Mouse (Mus musculus): ENCODE data around the gene Olfr522. TPM values are rescaled to one million over a fixed set of nuclear protein-coding genes. Genes with fewer than 3 reads are reported as not detected.

Olfr522 gene
- 0.13 TPM for polyA plus RNA-seq (2017; shearing (Covaris generic))

GRCm38 (mm10) chr7:140164664-140165063 lies at the start of gene Olfr522:
Gene Olfr522, minus strand, starts transcription at chr7:140164764.

GRCm38 (mm10) chr7:140205864-140206263 lies 41.3 kb upstream of the Olfr522 start, which contains the start of gene Olfr524:
Gene Olfr524, minus strand, starts transcription at chr7:140205964.

GRCm38 (mm10) chr7:140172936-140173335 lies 8.4 kb upstream of the Olfr522 start, which contains the start of gene Olfr523:
Gene Olfr523, plus strand, starts transcription at chr7:140173217.

GRCm38 (mm10) chr7:140154218-140154927 lies 10.2 kb downstream of the Olfr522 start, which contains the start of gene Sprn:
Gene Sprn, minus strand, starts transcription at chr7:140154877.

GRCm38 (mm10) chr7:140137135-140138020 lies 27.2 kb downstream of the Olfr522 start, which contains the start of gene Mtg1:
Gene Mtg1, plus strand, starts transcription at chr7:140137564.

GRCm38 (mm10) chr7:140116329-140117054 lies 48.1 kb downstream of the Olfr522 start, which contains the start of gene Echs1:
Gene Echs1, minus strand, starts transcription at chr7:140116476.

GRCm38 (mm10) chr7:140115583-140116328 lies 48.8 kb downstream of the Olfr522 start, which contains the start of gene Paox:
Gene Paox, plus strand, starts transcription at chr7:140115799.

Other genes starting within 250 kb of the Olfr522 start
- gene Utf1, start 221.0 kb downstream of the Olfr522 start, polyA plus RNA-seq (2017; shearing (Covaris generic)), result 21.0 TPM
- 1.9 TPM for gene 6430531B16Rik, start 186.0 kb downstream of the Olfr522 start, polyA plus RNA-seq (2017; shearing (Covaris generic))
- 22.3 TPM for gene Adam8, start 172.2 kb downstream of the Olfr522 start, polyA plus RNA-seq (2017; shearing (Covaris generic))
- gene Zfp511, start 128.4 kb downstream of the Olfr522 start, polyA plus RNA-seq (2017; shearing (Covaris generic)), result 62.9 TPM
- 34.1 TPM for gene Tubgcp2, start 128.1 kb downstream of the Olfr522 start, polyA plus RNA-seq (2017; shearing (Covaris generic))
- not detected for gene Msx3, start 115.7 kb downstream of the Olfr522 start, polyA plus RNA-seq (2017; shearing (Covaris generic))
- gene Caly, start 82.2 kb downstream of the Olfr522 start, polyA plus RNA-seq (2017; shearing (Covaris generic)), result not detected
- not detected for gene Prap1, start 71.4 kb downstream of the Olfr522 start, polyA plus RNA-seq (2017; shearing (Covaris generic))
- 6.1 TPM for gene Fuom, start 62.3 kb downstream of the Olfr522 start, polyA plus RNA-seq (2017; shearing (Covaris generic))
- 1.3 TPM for gene Paox, start 49.0 kb downstream of the Olfr522 start, polyA plus RNA-seq (2017; shearing (Covaris generic))
- 28.5 TPM for gene Echs1, start 48.3 kb downstream of the Olfr522 start, polyA plus RNA-seq (2017; shearing (Covaris generic))
- 23.1 TPM for gene Mtg1, start 27.2 kb downstream of the Olfr522 start, polyA plus RNA-seq (2017; shearing (Covaris generic))
- not detected for gene Sprn, start 9.9 kb downstream of the Olfr522 start, polyA plus RNA-seq (2017; shearing (Covaris generic))
- not detected for gene Olfr523, start 8.5 kb upstream of the Olfr522 start, polyA plus RNA-seq (2017; shearing (Covaris generic))
- gene Olfr524, start 41.2 kb upstream of the Olfr522 start, polyA plus RNA-seq (2017; shearing (Covaris generic)), result 1.0 TPM
- 2.2 TPM for gene Cd163l1, start 53.5 kb upstream of the Olfr522 start, polyA plus RNA-seq (2017; shearing (Covaris generic))
- gene 5830411N06Rik, start 82.5 kb upstream of the Olfr522 start, polyA plus RNA-seq (2017; shearing (Covaris generic)), result 18.7 TPM
- 0.32 TPM for gene Olfr525, start 156.1 kb upstream of the Olfr522 start, polyA plus RNA-seq (2017; shearing (Covaris generic))
- not detected for gene Olfr527, start 169.3 kb upstream of the Olfr522 start, polyA plus RNA-seq (2017; shearing (Covaris generic))
- gene Olfr60, start 196.9 kb upstream of the Olfr522 start, polyA plus RNA-seq (2017; shearing (Covaris generic)), result not detected
- 1.5 TPM for gene Olfr530, start 211.6 kb upstream of the Olfr522 start, polyA plus RNA-seq (2017; shearing (Covaris generic))
- not detected for gene Olfr531, start 238.2 kb upstream of the Olfr522 start, polyA plus RNA-seq (2017; shearing (Covaris generic))

All from effector memory CD4-positive, alpha-beta T cell, adult 7 months (primary cell).